In the genomic region with DNA sequence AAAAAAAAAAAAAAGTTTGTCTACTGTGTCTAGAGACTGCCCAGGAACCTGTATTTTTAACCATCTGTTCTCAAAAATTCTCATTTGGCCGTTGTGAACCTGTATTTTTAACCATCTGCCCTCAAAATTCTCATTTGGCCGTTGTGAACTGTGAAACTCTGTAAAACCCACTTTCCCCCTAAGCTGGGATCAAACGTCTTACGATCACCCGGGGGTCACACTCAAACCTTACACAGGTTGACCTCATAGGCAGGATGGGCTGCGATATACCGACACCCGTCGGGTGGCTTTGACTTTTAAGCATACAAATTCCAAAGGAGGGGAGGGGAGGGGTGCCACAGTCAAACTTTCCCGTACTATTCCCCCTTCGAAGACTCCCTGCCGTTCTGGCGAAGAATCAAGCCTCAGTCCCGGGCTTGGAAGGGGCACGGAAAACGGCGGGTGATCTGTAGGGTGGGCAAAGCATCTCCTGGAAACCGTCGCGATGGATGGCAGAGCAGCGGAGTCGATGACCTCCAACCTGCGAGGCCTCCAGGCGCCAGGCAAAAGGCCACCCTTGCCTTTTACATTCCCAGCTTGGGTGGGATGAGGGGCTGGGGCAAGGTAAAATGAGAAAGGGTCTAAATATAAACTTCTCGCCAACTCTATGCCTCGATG, we compare ENCODE assay signal across 8 mouse cellular contexts. TPM values are rescaled to one million over a fixed set of nuclear protein-coding genes. Genes with fewer than 3 reads are reported as not detected.
DNase-seq lines count a peak whose midpoint lies in the region; ATAC-seq and TF ChIP-seq lines count a peak whose summit lies in the region.

No protein-coding gene starts in this region.

- H3K27ac ChIP-seq in heart, embryonic 11.5 days (ENCODE audit: low read depth, low read length), result peak overlapping the region; percentile 95
- H3K27ac ChIP-seq in embryonic facial prominence, embryonic 13.5 days, result peak overlapping the region; percentile 89
- H3K27ac ChIP-seq in intestine, postnatal 0 days (ENCODE audit: low read depth, low read length), result peak overlapping the region; percentile 95

- ATAC-seq in heart, embryonic 11.5 days (replicated peaks; ENCODE audit: insufficient number of reproducible peaks, low FRiP score, low TSS enrichment), result no peak
- no peak for ATAC-seq in embryonic facial prominence, embryonic 13.5 days (ENCODE audit: insufficient number of reproducible peaks, insufficient read depth, low FRiP score, low TSS enrichment, low read depth)
- no peak for ATAC-seq in intestine, postnatal 0 days

- H3K9me3 ChIP-seq in heart, embryonic 11.5 days (replicated peaks; ENCODE audit: control insufficient read depth, low read length), result no peaks in the 10 kb centered on the region
- no peaks in the 10 kb centered on the region for H3K9me3 ChIP-seq in embryonic facial prominence, embryonic 13.5 days
- no peaks in the 10 kb centered on the region for H3K9me3 ChIP-seq in intestine, postnatal 0 days (ENCODE audit: control insufficient read depth)

- H3K4me1 ChIP-seq in heart, embryonic 11.5 days (ENCODE audit: control insufficient read depth, insufficient read depth, low read length), result peaks cover 53% of the 10 kb centered on the region
- H3K4me1 ChIP-seq in embryonic facial prominence, embryonic 13.5 days, result peaks cover 50% of the 10 kb centered on the region
- H3K4me1 ChIP-seq in intestine, postnatal 0 days (replicated peaks; ENCODE audit: control insufficient read depth, insufficient read depth, low read length), result peaks cover 3% of the 10 kb centered on the region

- peak overlapping the region; percentile 100 for H3K4me3 ChIP-seq in heart, embryonic 11.5 days (ENCODE audit: low read depth, low read length)
- H3K4me3 ChIP-seq in embryonic facial prominence, embryonic 13.5 days, result peak overlapping the region; percentile 85
- peak overlapping the region; percentile 99 for H3K4me3 ChIP-seq in intestine, postnatal 0 days (ENCODE audit: low read depth, low read length)

- 3% methylated on average over 26 of the region's 26 CpGs for WGBS in heart, embryonic 11.5 days (ENCODE audit: insufficient replicate concordance)
- under 1% methylated on average over 26 of the region's 26 CpGs for WGBS in embryonic facial prominence, embryonic 13.5 days
- under 1% methylated on average over 26 of the region's 26 CpGs for whole genome bisulfite sequencing in intestine, postnatal 0 days

- H3K36me3 ChIP-seq in heart, embryonic 11.5 days (ENCODE audit: control insufficient read depth, insufficient read depth, low read length), result no peaks in the 10 kb centered on the region
- 0 out of 2 replicates have a peak, but pooled peaks cover 4% of the 10 kb centered on the region for H3K36me3 ChIP-seq in embryonic facial prominence, embryonic 13.5 days
- H3K36me3 ChIP-seq in intestine, postnatal 0 days (ENCODE audit: control insufficient read depth, insufficient read depth), result no peaks in the 10 kb centered on the region

- H3K9ac ChIP-seq in heart, embryonic 11.5 days (ENCODE audit: low read depth, low read length), result peak overlapping the region; percentile 97
- peak overlapping the region; percentile 97 for H3K9ac ChIP-seq in embryonic facial prominence, embryonic 13.5 days
- H3K9ac ChIP-seq in intestine, postnatal 0 days (ENCODE audit: low read depth, low read length), result peak overlapping the region; percentile 99

- no peaks in the 10 kb centered on the region for H3K27me3 ChIP-seq in heart, embryonic 11.5 days (ENCODE audit: control insufficient read depth, insufficient read depth, low read length)
- no peaks in the 10 kb centered on the region for H3K27me3 ChIP-seq in embryonic facial prominence, embryonic 13.5 days
- no peaks in the 10 kb centered on the region for H3K27me3 ChIP-seq in intestine, postnatal 0 days (replicated peaks; ENCODE audit: control insufficient read depth, insufficient read depth, low read length)

- peak overlapping the region; percentile 75 for H3K4me2 ChIP-seq in heart, embryonic 11.5 days
- peak overlapping the region; percentile 79 for H3K4me2 ChIP-seq in embryonic facial prominence, embryonic 13.5 days
- peak overlapping the region; percentile 90 for H3K4me2 ChIP-seq in intestine, postnatal 0 days (replicated peaks; ENCODE audit: low read depth)

- TF ChIP-seq CTCF in intestine, postnatal 0 days (IDR thresholded peaks at IDR 0.05; ENCODE audit: low read depth), result no peak

- DNase-seq in heart, adult 8-10 months (ENCODE audit: low spot score), result no peak
- DNase-seq in ES-CJ7 (ENCODE audit: low read depth, low spot score), result peak; percentile 64
- DNase-seq in natural killer cell, adult 2 months (ENCODE audit: low spot score in 2 of 2), result peak; percentile 33 to 47
- DNase-seq in frontal cortex, adult 2 months (ENCODE audit: extremely low spot score in 1 of 2, low spot score in 1 of 2), result no peak
- DNase-seq in urinary bladder, adult 18-20 months (ENCODE audit: low spot score in 2 of 2), result no peak

RNA-seq across cellular contexts. Expression of a gene that starts 0.9 kb away (rescaled TPM):
- polyA plus RNA-seq in heart, embryonic 11.5 days (2014; fragmentation: Nextera tagmentation; extraction: Ambion mirVana), result 68.9 and 77.8 TPM in 2 replicates
- 10 to 100 TPM; 75.2 to 88.5 (median 78.8) TPM for total RNA-seq in heart, adult 8-10 months (2022)
- 73.4 and 79.0 TPM in 2 replicates for polyA plus RNA-seq in embryonic facial prominence, embryonic 13.5 days (2015; fragmentation: Nextera tagmentation; extraction: Ambion mirVana)
- 56.7 and 59.7 TPM in 2 replicates for polyA plus RNA-seq in intestine, postnatal 0 days (2015; fragmentation: Nextera tagmentation; extraction: Ambion mirVana)
- polyA plus RNA-seq in frontal cortex, adult 2 months (2012; rRNA removed), result 66.5 and 67.1 TPM in 2 replicates

RNA-seq across cellular contexts. Expression of a gene that starts 22.3 kb away (rescaled TPM):
- polyA plus RNA-seq in heart, embryonic 11.5 days (2014; fragmentation: Nextera tagmentation; extraction: Ambion mirVana), result 18.9 and 21.6 TPM in 2 replicates
- 10 to 100 TPM; 11.8 to 18.5 (median 14.5) TPM for total RNA-seq in heart, adult 8-10 months (2022)
- 43.5 and 44.4 TPM in 2 replicates for polyA plus RNA-seq in embryonic facial prominence, embryonic 13.5 days (2015; fragmentation: Nextera tagmentation; extraction: Ambion mirVana)
- 10.1 and 12.2 TPM in 2 replicates for polyA plus RNA-seq in intestine, postnatal 0 days (2015; fragmentation: Nextera tagmentation; extraction: Ambion mirVana)
- 27.9 and 28.9 TPM in 2 replicates for polyA plus RNA-seq in frontal cortex, adult 2 months (2012; rRNA removed)

RNA-seq across cellular contexts. Expression of a gene that starts 37.1 kb away (rescaled TPM):
- 0.63 and 1.3 TPM in 2 replicates for polyA plus RNA-seq in heart, embryonic 11.5 days (2014; fragmentation: Nextera tagmentation; extraction: Ambion mirVana)
- 1 to 10 TPM; 1.7 to 2.6 (median 1.9) TPM for total RNA-seq in heart, adult 8-10 months (2022)
- polyA plus RNA-seq in embryonic facial prominence, embryonic 13.5 days (2015; fragmentation: Nextera tagmentation; extraction: Ambion mirVana), result 1.3 and 2.0 TPM in 2 replicates
- 0.57 and 0.90 TPM in 2 replicates for polyA plus RNA-seq in intestine, postnatal 0 days (2015; fragmentation: Nextera tagmentation; extraction: Ambion mirVana)
- 291 and 354 TPM in 2 replicates for polyA plus RNA-seq in frontal cortex, adult 2 months (2012; rRNA removed)

RNA-seq across cellular contexts. Expression of a gene that starts 37.9 kb away (rescaled TPM):
- 45.5 and 75.6 TPM in 2 replicates for polyA plus RNA-seq in heart, embryonic 11.5 days (2014; fragmentation: Nextera tagmentation; extraction: Ambion mirVana)
- total RNA-seq in heart, adult 8-10 months (2022), result 100 to 1,000 TPM; 225 to 279 (median 244) TPM
- polyA plus RNA-seq in embryonic facial prominence, embryonic 13.5 days (2015; fragmentation: Nextera tagmentation; extraction: Ambion mirVana), result 48.2 and 52.5 TPM in 2 replicates
- polyA plus RNA-seq in intestine, postnatal 0 days (2015; fragmentation: Nextera tagmentation; extraction: Ambion mirVana), result 100 and 113 TPM in 2 replicates
- 13.1 and 14.9 TPM in 2 replicates for polyA plus RNA-seq in frontal cortex, adult 2 months (2012; rRNA removed)

RNA-seq across cellular contexts. Expression of a gene that starts 59.0 kb away (rescaled TPM):
- 19.1 and 19.2 TPM in 2 replicates for polyA plus RNA-seq in heart, embryonic 11.5 days (2014; fragmentation: Nextera tagmentation; extraction: Ambion mirVana)
- not detected for total RNA-seq in heart, adult 8-10 months (2022)
- polyA plus RNA-seq in embryonic facial prominence, embryonic 13.5 days (2015; fragmentation: Nextera tagmentation; extraction: Ambion mirVana), result 44.5 TPM in 2 replicates
- polyA plus RNA-seq in intestine, postnatal 0 days (2015; fragmentation: Nextera tagmentation; extraction: Ambion mirVana), result 13.8 and 17.0 TPM in 2 replicates
- polyA plus RNA-seq in frontal cortex, adult 2 months (2012; rRNA removed), result not detected in 2 replicates

Comparison
In these comparisons a context has a peak if more than half of its experiments do, and no peak if none do; other contexts are left out.
1. DNase-seq: peak in ES-CJ7 (single experiment) and natural killer cell, adult 2 months (2 of 2); none in heart, adult 8-10 months (single experiment), frontal cortex, adult 2 months (0 of 2) and urinary bladder, adult 18-20 months (0 of 2).
2. RNA of a gene that starts 37.1 kb away (polyA plus RNA-seq): 291 to 354 TPM in frontal cortex, adult 2 months; 1.3 to 2.0 TPM in embryonic facial prominence, embryonic 13.5 days, 0.63 to 1.3 TPM in heart, embryonic 11.5 days and 0.57 to 0.90 TPM in intestine, postnatal 0 days; every median in the first group is over 10 times any median in the second.
3. Peak in every context shown above with its lines, with median percentiles within 50 percentile points of each other: H3K27ac ChIP-seq, H3K4me2 ChIP-seq, H3K4me3 ChIP-seq and H3K9ac ChIP-seq.